Mouse (Mus musculus) 3134 (cell line): ENCODE data around the gene Kcnk2.

Experiments used
- DNase-seq: peaks from one replicate; pipeline ENCODE4 v3.0.0-alpha.2; 2011; ENCODE audit warnings: low spot score; ENCODE audit not compliant: insufficient read length; ENCODE audit errors: extremely low read depth

Kcnk2 gene

GRCm38 (mm10) chr1:189219051-189219450 is 183.0 kb downstream of the Kcnk2 start:
- no peak for DNase-seq

- no peak for DNase-seq
Measured at GRCm38 (mm10) chr1:189217751-189218564, 184.1 kb downstream of the Kcnk2 start.

GRCm38 (mm10) chr1:189215131-189215530 is 186.9 kb downstream of the Kcnk2 start:
- peak; percentile 64 for DNase-seq

- no peak for DNase-seq
Measured at GRCm38 (mm10) chr1:189214477-189214876, 187.6 kb downstream of the Kcnk2 start.

GRCm38 (mm10) chr1:189209715-189210108 is 192.4 kb downstream of the Kcnk2 start:
- DNase-seq = no peak

GRCm38 (mm10) chr1:189209029-189209714 is 192.9 kb downstream of the Kcnk2 start:
- DNase-seq = no peak

GRCm38 (mm10) chr1:189208605-189209004 is 193.5 kb downstream of the Kcnk2 start:
- DNase-seq = no peak

GRCm38 (mm10) chr1:189195758-189196157 is 206.3 kb downstream of the Kcnk2 start:
- DNase-seq = no peak

GRCm38 (mm10) chr1:189187737-189188390 is 214.2 kb downstream of the Kcnk2 start:
- DNase-seq = no peak

GRCm38 (mm10) chr1:189185206-189185750 is 216.8 kb downstream of the Kcnk2 start:
- DNase-seq = no peak

GRCm38 (mm10) chr1:189177746-189178145 is 224.3 kb downstream of the Kcnk2 start:
- no peak for DNase-seq

- DNase-seq = no peak
Measured at GRCm38 (mm10) chr1:189173479-189173878, 228.6 kb downstream of the Kcnk2 start.

- DNase-seq = no peak
Measured at GRCm38 (mm10) chr1:189171138-189171537, 230.9 kb downstream of the Kcnk2 start.

- no peak for DNase-seq
Measured at GRCm38 (mm10) chr1:189165756-189166155, 236.3 kb downstream of the Kcnk2 start.

- DNase-seq = no peak
Measured at GRCm38 (mm10) chr1:189165141-189165540, 236.9 kb downstream of the Kcnk2 start.

GRCm38 (mm10) chr1:189164721-189165120 is 237.4 kb downstream of the Kcnk2 start:
- no peak for DNase-seq

- no peak for DNase-seq
Measured at GRCm38 (mm10) chr1:189164241-189164640, 237.8 kb downstream of the Kcnk2 start.
